Comparison of ENCODE assay signal across 11 mouse cellular contexts in the genomic region with DNA sequence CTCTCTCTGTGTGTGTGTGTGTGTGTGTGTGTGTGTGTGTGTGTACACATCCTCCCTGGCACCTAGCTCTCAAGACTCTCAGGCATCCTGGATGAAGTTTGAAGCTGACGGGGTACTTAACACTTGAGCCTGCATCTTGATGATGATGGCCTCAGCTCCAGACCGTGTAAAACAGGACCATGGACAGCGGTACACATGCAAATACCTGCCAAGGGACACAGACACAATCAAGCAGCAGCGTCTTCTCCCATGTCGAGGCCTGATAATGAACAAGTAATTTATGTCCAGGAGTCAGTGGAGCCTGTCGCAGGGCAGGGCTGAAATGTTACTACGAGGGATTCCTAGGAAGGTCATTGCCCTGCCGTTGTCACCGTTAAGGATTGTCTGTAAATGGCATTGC.
DNase-seq lines count a peak whose midpoint lies in the region; ATAC-seq and TF ChIP-seq lines count a peak whose summit lies in the region.
"Had no signal": no experiment of that assay in that cellular context is flagged by ENCODE, and none has a peak within 500 bp of the region (broad histone marks: within the 10 kb centered on the region; RNA-seq: fewer than 3 reads in every experiment).

No protein-coding gene starts in this region.

- DNase-seq in kidney, adult 18-20 months, result no peak
- DNase-seq in G1E (ENCODE audit: low spot score), result peak; percentile 11
- DNase-seq in c-Kit-positive CD71-positive TER-119-positive erythroid progenitor cells, embryonic 14.5 days (ENCODE audit: low spot score), result peak; percentile 13
- DNase-seq in limb, embryonic 11.5 days (ENCODE audit: low spot score), result peak; percentile 72
- no peak for DNase-seq in left cerebral cortex, adult 18-20 months (ENCODE audit: low spot score in 2 of 2)
- DNase-seq in cerebellum, adult 11 months, result no peak
- DNase-seq: cerebellum, adult 9-10 months; left cerebral cortex, postnatal 4 days had no signal

- TF ChIP-seq CTCF in G1E (IDR thresholded peaks at IDR 0.05; ENCODE audit: low read depth, low read length), result no peak

- H3K4me1 ChIP-seq in kidney, embryonic 16.5 days (ENCODE audit: insufficient read depth, low read length), result no peaks in the 10 kb centered on the region
- no peaks in the 10 kb centered on the region for H3K4me1 ChIP-seq in G1E (ENCODE audit: insufficient read depth, low read depth, low read length)
- H3K4me1 ChIP-seq in limb, embryonic 11.5 days (ENCODE audit: control insufficient read depth, insufficient read depth, low read length), result no peaks in the 10 kb centered on the region
- no peaks in the 10 kb centered on the region for H3K4me1 ChIP-seq in midbrain, embryonic 13.5 days (replicated peaks)
- H3K4me1 ChIP-seq: forebrain, embryonic 13.5 days had no signal

- no peak overlapping the region for H3K4me2 ChIP-seq in kidney, embryonic 16.5 days (replicated peaks; ENCODE audit: low read depth, low read length)
- no peak overlapping the region for H3K4me2 ChIP-seq in limb, embryonic 11.5 days (ENCODE audit: low read depth, severe bottlenecking)
- H3K4me2 ChIP-seq in midbrain, embryonic 13.5 days (replicated peaks), result no peak overlapping the region
- H3K4me2 ChIP-seq: forebrain, embryonic 13.5 days had no signal

- H3K9me3 ChIP-seq in kidney, embryonic 16.5 days (ENCODE audit: low read length), result no peaks in the 10 kb centered on the region
- H3K9me3 ChIP-seq in G1E (replicated peaks), result no peaks in the 10 kb centered on the region
- H3K9me3 ChIP-seq in limb, embryonic 11.5 days (ENCODE audit: control insufficient read depth, low read length), result no peaks in the 10 kb centered on the region
- no peaks in the 10 kb centered on the region for H3K9me3 ChIP-seq in midbrain, embryonic 13.5 days
- H3K9me3 ChIP-seq: forebrain, embryonic 13.5 days had no signal

- H3K9ac ChIP-seq in kidney, embryonic 16.5 days (replicated peaks; ENCODE audit: low read length), result no peak overlapping the region
- H3K9ac ChIP-seq in limb, embryonic 11.5 days (ENCODE audit: low read length), result no peak overlapping the region
- H3K9ac ChIP-seq in midbrain, embryonic 13.5 days (replicated peaks), result no peak overlapping the region
- H3K9ac ChIP-seq: forebrain, embryonic 13.5 days had no signal

- no peak overlapping the region for H3K27ac ChIP-seq in kidney, embryonic 16.5 days (ENCODE audit: low read length)
- no peak overlapping the region for H3K27ac ChIP-seq in limb, embryonic 11.5 days (replicated peaks; ENCODE audit: low read depth, low read length)
- H3K27ac ChIP-seq in midbrain, embryonic 13.5 days, result no peak overlapping the region
- H3K27ac ChIP-seq: forebrain, embryonic 13.5 days had no signal

- H3K27me3 ChIP-seq in kidney, embryonic 16.5 days (ENCODE audit: insufficient read depth, low read length), result 0 out of 2 replicates have a peak, but pooled peaks cover 2% of the 10 kb centered on the region
- H3K27me3 ChIP-seq in G1E (ENCODE audit: insufficient read depth, low read length), result no peaks in the 10 kb centered on the region
- H3K27me3 ChIP-seq in limb, embryonic 11.5 days (ENCODE audit: control insufficient read depth, insufficient read depth, low read length), result no peaks in the 10 kb centered on the region
- H3K27me3 ChIP-seq in midbrain, embryonic 13.5 days, result 0 out of 2 replicates have a peak, but pooled peaks cover 9% of the 10 kb centered on the region

- H3K36me3 ChIP-seq in kidney, embryonic 16.5 days (ENCODE audit: insufficient read depth, low read length), result no peaks in the 10 kb centered on the region
- no peaks in the 10 kb centered on the region for H3K36me3 ChIP-seq in G1E (replicated peaks)
- no peaks in the 10 kb centered on the region for H3K36me3 ChIP-seq in limb, embryonic 11.5 days (ENCODE audit: control insufficient read depth, insufficient read depth, low read length)
- no peaks in the 10 kb centered on the region for H3K36me3 ChIP-seq in midbrain, embryonic 13.5 days

- H3K4me3 ChIP-seq in kidney, embryonic 16.5 days (ENCODE audit: low read length), result no peak overlapping the region
- H3K4me3 ChIP-seq in G1E (ENCODE audit: low read depth, low read length), result no peak overlapping the region
- no peak overlapping the region for H3K4me3 ChIP-seq in limb, embryonic 11.5 days (ENCODE audit: low read depth, low read length)
- no peak overlapping the region for H3K4me3 ChIP-seq in midbrain, embryonic 13.5 days (replicated peaks)
- H3K4me3 ChIP-seq: forebrain, embryonic 13.5 days had no signal

- WGBS in kidney, embryonic 16.5 days, result 13% methylated on average over 9 of the region's 9 CpGs
- 35% methylated on average over 9 of the region's 9 CpGs for WGBS in limb, embryonic 11.5 days
- 39% methylated on average over 9 of the region's 9 CpGs for WGBS in midbrain, embryonic 13.5 days

- ATAC-seq in kidney, embryonic 16.5 days (ENCODE audit: low FRiP score, low TSS enrichment), result peak; percentile 49; the same call in 1 of the 2 replicates
- no peak for ATAC-seq in G1E (ENCODE audit: extremely low read depth, insufficient number of reproducible peaks, low FRiP score, poor library complexity, severe bottlenecking)
- no peak for ATAC-seq in limb, embryonic 11.5 days (ENCODE audit: insufficient number of reproducible peaks, low FRiP score, low TSS enrichment, low read depth)
- no peak for ATAC-seq in midbrain, embryonic 13.5 days
- ATAC-seq: forebrain, embryonic 13.5 days had no signal

Comparison
In these comparisons a context has a peak if more than half of its experiments do, and no peak if none do; other contexts are left out.
1. DNase-seq: peak in G1E (single experiment), c-Kit-positive CD71-positive TER-119-positive erythroid progenitor cells, embryonic 14.5 days (single experiment) and limb, embryonic 11.5 days (single experiment); none in kidney, adult 18-20 months (single experiment), left cerebral cortex, adult 18-20 months (0 of 2) and cerebellum, adult 11 months (single experiment).